Mouse (Mus musculus): Measurements from ENCODE around the gene Rere. TPM values are rescaled to one million over a fixed set of nuclear protein-coding genes. Genes with fewer than 3 reads are reported as not detected.

Rere gene
- total and polyA plus RNA-seq, 3 experiments = 3.1 to 36.5 (median 8.7) TPM

DNA sequence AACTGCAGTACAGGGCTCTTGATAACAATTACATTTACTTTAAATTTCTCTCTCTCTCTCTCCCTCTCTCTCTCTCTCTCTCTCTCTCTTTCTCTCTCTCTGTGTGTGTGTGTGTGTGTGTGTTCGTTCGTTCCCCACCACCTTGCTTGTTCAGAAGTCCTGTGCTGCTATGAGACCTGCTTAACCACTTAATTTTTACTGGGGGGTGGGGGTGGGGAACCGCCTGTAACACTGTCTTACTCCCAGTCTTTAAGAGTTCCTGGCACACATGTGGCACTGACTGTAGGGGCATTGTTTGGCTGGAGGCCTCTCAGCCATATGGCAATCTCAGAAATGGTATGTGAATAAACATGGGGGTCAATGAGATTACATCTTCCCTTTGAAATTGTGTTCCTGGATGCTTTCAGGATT is 91.2 kb downstream of the Rere start:
- Histone ChIP-seq H3K36me3 (replicated peaks in 1 of 2; ENCODE audit: control insufficient read depth in 1 of 2, insufficient read depth in 1 of 2, low read length in 1 of 2) (no peaks in the 10 kb centered on the region), H3K79me2 (replicated peaks; ENCODE audit: control insufficient read depth, extremely low read depth, insufficient read depth, poor library complexity, severe bottlenecking) (peaks cover 23% of the 10 kb centered on the region), H3K9me3 (replicated peaks; ENCODE audit: low read length) (no peaks in the 10 kb centered on the region), H3K27me3 (replicated peaks) (no peaks in the 10 kb centered on the region), H3K9ac (ENCODE audit: insufficient read depth, low read depth) (peak overlapping the region; percentile 83), H3K27ac (ENCODE audit: insufficient read depth, low read depth) (no peak overlapping the region), H3K4me1 (ENCODE audit: control insufficient read depth in 1 of 2, insufficient read depth in 2 of 2) (peaks cover 19 to 74% of the 10 kb centered on the region in 2 experiments), H3K4me3 (replicated peaks in 1 of 3; ENCODE audit: low read depth in 2 of 3, low read length in 2 of 3, poor library complexity in 1 of 3) (peak overlapping the region in 2 of 3 experiments; percentile 57 to 58), H3K4me2 (ENCODE audit: insufficient read depth, low read depth, poor library complexity, severe bottlenecking) (peak overlapping the region; percentile 90)
- TF ChIP-seq MYC (IDR thresholded peaks at IDR 0.05; ENCODE audit: low read depth, low read length) (0 out of 2 replicates have a peak, but pooled peaks have one; percentile 46), NELFE (IDR thresholded peaks at IDR 0.05; ENCODE audit: low read depth, low read length) (no peak), USF1 (IDR thresholded peaks at IDR 0.05; ENCODE audit: low read depth, low read length) (no peak), CHD1 (IDR thresholded peaks at IDR 0.05; ENCODE audit: low read depth, low read length) (0 out of 2 replicates have a peak, but pooled peaks have one; percentile 29), CHD2 (IDR thresholded peaks at IDR 0.05; ENCODE audit: low read length) (peak; percentile 66)
- dilution Hi-C loops (cut with MboI; ENCODE audit: extremely low pct_ligation_motif_present, extremely low pct_unique_long_range_greater_than_20kb, low sequenced_read_pairs) (no loop called here), in situ Hi-C loops (cut with MboI; ENCODE audit: low pct_ligation_motif_present, low pct_unique_long_range_greater_than_20kb, low sequenced_read_pairs) (no loop called here)
- no peak for DNase-seq (ENCODE audit: extremely low read depth)

DNA sequence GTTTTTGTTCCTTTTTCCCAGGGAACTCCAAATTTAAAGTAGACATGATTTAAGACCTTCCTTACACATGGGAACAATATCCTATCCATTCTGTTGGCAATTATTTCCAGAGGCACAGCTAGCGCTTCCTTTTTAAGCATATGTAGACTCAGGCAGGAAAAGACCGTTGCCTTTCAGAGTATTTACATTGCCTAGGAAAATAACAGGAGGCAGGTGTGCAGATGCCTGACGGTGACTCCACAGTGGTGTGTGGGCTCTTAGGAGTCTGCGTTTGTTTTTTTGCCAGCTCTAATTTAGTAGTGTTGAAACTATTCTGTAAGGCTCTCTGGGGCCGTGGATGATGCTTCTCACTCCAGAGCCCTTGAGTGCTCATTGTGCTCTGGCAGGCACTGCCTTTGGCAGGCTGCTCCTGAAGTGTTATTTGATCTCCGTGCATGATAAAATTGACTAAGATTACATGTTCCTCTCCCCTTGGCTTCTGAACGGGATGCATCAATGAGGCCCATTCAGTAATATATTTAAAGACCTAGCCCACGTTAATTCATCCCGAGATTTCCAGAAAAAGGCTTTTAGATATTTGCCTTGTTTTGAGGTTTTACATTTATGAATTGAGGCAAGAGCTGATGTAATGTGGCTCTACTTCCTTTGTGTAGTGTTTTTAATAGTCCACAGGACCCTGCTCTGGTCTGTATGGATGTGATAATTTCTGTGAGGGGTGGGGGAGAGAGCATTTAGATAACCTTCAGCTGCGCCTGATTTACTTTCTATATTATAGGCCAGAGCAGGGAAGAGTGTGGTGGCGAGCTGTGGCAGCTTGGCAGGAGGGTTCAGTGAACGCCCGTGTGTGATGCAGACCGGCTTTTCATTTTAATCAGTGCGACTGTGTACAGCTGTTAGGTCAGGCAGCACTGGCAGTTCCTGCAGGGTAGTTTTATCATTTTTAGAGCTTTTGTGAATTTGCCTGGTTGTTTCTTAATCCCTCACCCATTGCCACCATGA is 92.0 kb downstream of the Rere start:
- no peaks in the 10 kb centered on the region for H3K9me3 ChIP-seq (replicated peaks; ENCODE audit: low read length)
- in situ Hi-C loops (cut with MboI; ENCODE audit: low pct_ligation_motif_present, low pct_unique_long_range_greater_than_20kb, low sequenced_read_pairs) (no loop called here), dilution Hi-C loops (cut with MboI; ENCODE audit: extremely low pct_ligation_motif_present, extremely low pct_unique_long_range_greater_than_20kb, low sequenced_read_pairs) (no loop called here)
- peak overlapping the region; percentile 90 for H3K4me2 ChIP-seq (ENCODE audit: insufficient read depth, low read depth, poor library complexity, severe bottlenecking)
- peaks cover 23% of the 10 kb centered on the region for H3K79me2 ChIP-seq (replicated peaks; ENCODE audit: control insufficient read depth, extremely low read depth, insufficient read depth, poor library complexity, severe bottlenecking)
- TF ChIP-seq JUND (conservative IDR thresholded peaks at IDR 0.05; ENCODE audit: low read depth, low read length) (no peak), MAFK (IDR thresholded peaks at IDR 0.05; ENCODE audit: insufficient replicate concordance, low read length) (no peak), CHD1 (IDR thresholded peaks at IDR 0.05; ENCODE audit: low read depth, low read length) (no peak), KAT2A (IDR thresholded peaks at IDR 0.05; ENCODE audit: insufficient replicate concordance, low read length) (no peak), MEF2A (IDR thresholded peaks at IDR 0.05; ENCODE audit: borderline replicate concordance, low read depth, low read length) (no peak), RCOR1 (conservative IDR thresholded peaks at IDR 0.05; ENCODE audit: low read depth, low read length) (no peak), ELF1 (IDR thresholded peaks at IDR 0.05; ENCODE audit: low read depth, low read length) (no peak), ETS1 (conservative IDR thresholded peaks at IDR 0.05; ENCODE audit: low read depth, low read length) (no peak), MAZ (IDR thresholded peaks at IDR 0.05; ENCODE audit: low read depth, low read length) (no peak), TBP (conservative IDR thresholded peaks at IDR 0.05; ENCODE audit: low read depth, low read length) (no peak), JUN (IDR thresholded peaks at IDR 0.05; ENCODE audit: insufficient read depth, low read depth, low read length) (no peak), CHD2 (IDR thresholded peaks at IDR 0.05; ENCODE audit: low read length) (no peak), RAD21 (IDR thresholded peaks at IDR 0.05; ENCODE audit: low read depth, low read length) (no peak), ZKSCAN1 (IDR thresholded peaks at IDR 0.05; ENCODE audit: borderline replicate concordance, low read depth, low read length) (no peak), BHLHE40 (IDR thresholded peaks at IDR 0.05; ENCODE audit: low read depth, low read length) (no peak), UBTF (IDR thresholded peaks at IDR 0.05; ENCODE audit: low read depth, low read length) (no peak), MAX (IDR thresholded peaks at IDR 0.05; ENCODE audit: low read length) (no peak), USF2 (conservative IDR thresholded peaks at IDR 0.05; ENCODE audit: low read depth, low read length) (no peak), TCF12 (IDR thresholded peaks at IDR 0.05; ENCODE audit: low read depth, low read length) (no peak), GABPA (IDR thresholded peaks at IDR 0.05; ENCODE audit: insufficient replicate concordance, low read depth, low read length) (no peak)
- H3K27ac ChIP-seq (ENCODE audit: insufficient read depth, low read depth) = no peak overlapping the region
- no peaks in the 10 kb centered on the region for H3K36me3 ChIP-seq (replicated peaks in 1 of 2; ENCODE audit: control insufficient read depth in 1 of 2, insufficient read depth in 1 of 2, low read length in 1 of 2)
- peaks cover 21 to 76% of the 10 kb centered on the region in 2 experiments for H3K4me1 ChIP-seq (ENCODE audit: control insufficient read depth in 1 of 2, insufficient read depth in 2 of 2)
- H3K27me3 ChIP-seq (replicated peaks) = no peaks in the 10 kb centered on the region
- peak overlapping the region; percentile 83 for H3K9ac ChIP-seq (ENCODE audit: insufficient read depth, low read depth)
- H3K4me3 ChIP-seq (replicated peaks in 1 of 3; ENCODE audit: low read depth in 2 of 3, low read length in 2 of 3, poor library complexity in 1 of 3) = peak overlapping the region in 2 of 3 experiments; percentile 57 to 58
- DNase-seq (ENCODE audit: extremely low read depth) = no peak

All from CH12.LX (cell line).